Mouse (Mus musculus) CD4-positive, CD25-positive, alpha-beta regulatory T cell, adult 4 months (primary cell): Measurements from ENCODE around the gene Oas1c. TPM values are rescaled to one million over a fixed set of nuclear protein-coding genes. Genes with fewer than 3 reads are reported as not detected.
"Not testable (repeated sequence)": the region's sequence is repeated elsewhere in the genome, so short reads cannot be mapped to it uniquely, and the experiment has no call there.

Source experiments
- ATAC-seq: one replicate; pipeline ENCODE4 v1.8.0; 2017
- polyA plus RNA-seq, 2 experiments: library from polyadenylated mRNA; unstranded; fragments of 100-300 nt; shearing (Covaris generic); gene quantifications; one replicate each; pipeline ENCODE4 v1.2.1; 2017

Oas1c gene
- 10 to 100 TPM; 16.2 to 19.2 TPM for polyA plus RNA-seq

GRCm38 (mm10) chr5:120811951-120812819, at the start of gene Oas1c:
Gene Oas1c (minus strand): TSS chr5:120812514.
- peak; percentile 99 for ATAC-seq

- no peak for ATAC-seq
Observed at GRCm38 (mm10) chr5:120861121-120861520, 48.8 kb upstream of the Oas1c start, which contains the start of gene Oas1h. Gene Oas1h (plus strand): TSS chr5:120861421.

GRCm38 (mm10) chr5:120859241-120859640, 46.9 kb upstream of the Oas1c start:
- ATAC-seq: no peak

- ATAC-seq: no peak
Observed at GRCm38 (mm10) chr5:120849601-120850136, 37.4 kb upstream of the Oas1c start.

- ATAC-seq: no peak
Observed at GRCm38 (mm10) chr5:120847067-120847466, 34.8 kb upstream of the Oas1c start, which contains the start of gene Oas1f. Gene Oas1f (plus strand): TSS chr5:120847367.

GRCm38 (mm10) chr5:120844713-120845112, 32.4 kb upstream of the Oas1c start:
- no peak for ATAC-seq

GRCm38 (mm10) chr5:120836731-120837585, 24.6 kb upstream of the Oas1c start:
- peak; percentile 63 for ATAC-seq

- no peak for ATAC-seq
Observed at GRCm38 (mm10) chr5:120833335-120834280, 21.3 kb upstream of the Oas1c start.

- ATAC-seq: peak; percentile 100
Observed at GRCm38 (mm10) chr5:120831031-120831430, 18.7 kb upstream of the Oas1c start.

GRCm38 (mm10) chr5:120818999-120819398, 6.7 kb upstream of the Oas1c start:
- ATAC-seq: no peak

- no peak for ATAC-seq
Observed at GRCm38 (mm10) chr5:120815949-120816348, 3.6 kb upstream of the Oas1c start.

GRCm38 (mm10) chr5:120813023-120813422, 709 bp upstream of the Oas1c start:
- no peak for ATAC-seq

- ATAC-seq: no peak
Observed at GRCm38 (mm10) chr5:120809171-120809570, 3.1 kb downstream of the Oas1c start.

- ATAC-seq: peak; percentile 53
Observed at GRCm38 (mm10) chr5:120806458-120806857, 5.9 kb downstream of the Oas1c start.

- no peak for ATAC-seq
Observed at GRCm38 (mm10) chr5:120803596-120803995, 8.7 kb downstream of the Oas1c start.

- not testable (repeated sequence) for ATAC-seq
Observed at GRCm38 (mm10) chr5:120798943-120799342, 13.4 kb downstream of the Oas1c start.

- ATAC-seq: not testable (repeated sequence)
Observed at GRCm38 (mm10) chr5:120798147-120798546, 14.2 kb downstream of the Oas1c start.

GRCm38 (mm10) chr5:120795480-120796034, 16.8 kb downstream of the Oas1c start, which contains the start of gene Oas1e:
Gene Oas1e (minus strand): TSS chr5:120795530.
- not testable (repeated sequence) for ATAC-seq

- peak; percentile 34 for ATAC-seq
Observed at GRCm38 (mm10) chr5:120793043-120793442, 19.3 kb downstream of the Oas1c start.

GRCm38 (mm10) chr5:120787042-120787441, 25.3 kb downstream of the Oas1c start:
- no peak for ATAC-seq

GRCm38 (mm10) chr5:120782446-120782845, 29.9 kb downstream of the Oas1c start:
- no peak for ATAC-seq
